Mouse (Mus musculus): ENCODE results near the gene Rras. TPM values are rescaled to one million over a fixed set of nuclear protein-coding genes. Genes with fewer than 3 reads are reported as not detected.
A peak's percentile ranks its signal among the peaks of the same experiment; 100 is the strongest.

Rras gene
- polyA plus RNA-seq, 1 experiment from 2014 or later: 76.4 TPM

DNA sequence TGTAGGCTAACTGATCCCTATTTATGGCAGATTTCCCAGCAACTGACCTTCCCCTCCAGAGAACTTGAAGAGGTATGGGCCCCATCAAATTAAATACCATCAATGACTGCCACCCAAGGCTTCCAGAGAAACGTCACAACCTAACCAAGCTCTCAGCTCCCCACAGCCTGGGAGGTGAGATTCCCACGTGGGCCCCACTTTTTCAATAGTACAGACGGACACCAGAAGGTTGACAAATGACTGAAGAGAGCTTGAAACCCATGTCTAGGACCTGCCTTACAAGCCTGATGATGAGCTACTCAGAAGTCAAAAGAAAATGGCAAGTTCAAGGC, 33.0 kb upstream of the Rras start:
- H3K27ac ChIP-seq: peak overlapping the region; percentile 97
- no peak overlapping the region for H3K9ac ChIP-seq
- WGBS: 42% methylated on average over 3 of the region's 3 CpGs
- H3K27me3 ChIP-seq: no peaks in the 10 kb centered on the region
- H3K4me2 ChIP-seq: peak overlapping the region; percentile 74
- peak overlapping the region; percentile 100; the same call in 1 of the 2 replicates for H3K4me3 ChIP-seq
- ATAC-seq (replicated peaks; ENCODE audit: insufficient number of reproducible peaks, insufficient read depth, low FRiP score, low read depth): no peak
- peaks cover 32% of the 10 kb centered on the region for H3K36me3 ChIP-seq
- H3K4me1 ChIP-seq (replicated peaks): peaks cover 39% of the 10 kb centered on the region
- no peaks in the 10 kb centered on the region for H3K9me3 ChIP-seq (replicated peaks)

- peak overlapping the region; percentile 100 for H3K9ac ChIP-seq
- WGBS: under 1% methylated on average over 45 of the region's 45 CpGs
- peak overlapping the region; percentile 74 for H3K4me2 ChIP-seq
- peaks cover 39% of the 10 kb centered on the region for H3K4me1 ChIP-seq (replicated peaks)
- H3K27ac ChIP-seq: peak overlapping the region; percentile 97
- H3K4me3 ChIP-seq: peak overlapping the region; percentile 100
- H3K9me3 ChIP-seq (replicated peaks): no peaks in the 10 kb centered on the region
- peaks cover 25% of the 10 kb centered on the region for H3K36me3 ChIP-seq
- H3K27me3 ChIP-seq: no peaks in the 10 kb centered on the region
- peak; percentile 3; the same call in 1 of the 2 replicates for ATAC-seq (replicated peaks; ENCODE audit: insufficient number of reproducible peaks, insufficient read depth, low FRiP score, low read depth)
These were observed 32.1 kb upstream of the Rras start for GRCm38 (mm10) chr7:44985595-44986191.

DNA sequence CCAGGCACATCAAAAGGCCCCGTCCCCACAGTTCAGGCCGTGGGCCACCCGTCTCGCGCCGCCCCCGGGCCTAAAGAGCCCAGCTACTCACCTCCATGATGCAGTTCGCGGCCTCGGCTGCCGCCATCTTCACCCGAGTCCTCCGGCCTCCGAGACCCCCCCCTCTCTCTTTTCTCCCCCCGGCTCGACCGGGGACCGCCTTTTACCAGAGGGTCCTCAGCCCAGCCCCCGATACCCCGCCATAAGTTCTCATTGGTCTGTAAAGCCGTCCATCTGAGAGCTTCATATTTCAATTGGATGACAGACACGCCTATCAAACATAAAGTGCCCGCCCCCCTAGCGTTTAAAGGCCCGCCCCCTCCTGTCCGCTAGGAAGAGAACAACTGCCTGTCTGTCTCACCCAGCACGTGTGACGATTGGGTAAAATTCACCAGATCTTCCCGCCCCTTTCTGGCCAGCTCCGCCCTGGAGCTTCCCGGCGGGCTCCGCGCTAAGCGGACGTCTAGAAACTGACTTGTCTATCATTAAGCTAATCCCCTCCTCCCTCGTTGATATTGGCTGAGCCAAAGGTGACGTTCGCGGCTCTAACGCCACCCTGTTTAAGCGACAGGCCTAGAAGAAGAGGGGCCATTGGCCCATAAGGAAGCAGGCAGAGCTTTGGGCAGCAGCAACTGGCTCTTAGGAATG, 31.4 kb upstream of the Rras start, which contains the start of gene Prmt1:
Gene Prmt1, minus strand, starts transcription at position 377 of the 687 bp plus-strand sequence.
- Histone ChIP-seq H3K27ac (peak within 1 kb of the TSS; percentile 97), H3K4me1 (replicated peaks) (peaks cover 39% of the 10 kb centered on the region), H3K36me3 (peaks cover 23% of the 10 kb centered on the region), H3K27me3 (no peaks in the 10 kb centered on the region), H3K9me3 (replicated peaks) (no peaks in the 10 kb centered on the region), H3K9ac (peak within 1 kb of the TSS; percentile 100), H3K4me3 (peak within 1 kb of the TSS; percentile 100), H3K4me2 (peak within 1 kb of the TSS; percentile 79)
- WGBS: under 1% methylated on average over 42 of the region's 42 CpGs
- ATAC-seq (replicated peaks; ENCODE audit: insufficient number of reproducible peaks, insufficient read depth, low FRiP score, low read depth): peak; percentile 96

- ATAC-seq (replicated peaks; ENCODE audit: insufficient number of reproducible peaks, insufficient read depth, low FRiP score, low read depth): peak; percentile 1; the same call in 1 of the 2 replicates
- Histone ChIP-seq H3K27ac (peak overlapping the region; percentile 94), H3K4me2 (peak overlapping the region; percentile 79), H3K4me3 (peak overlapping the region; percentile 100), H3K36me3 (peaks cover 21% of the 10 kb centered on the region), H3K27me3 (no peaks in the 10 kb centered on the region), H3K9me3 (replicated peaks) (no peaks in the 10 kb centered on the region), H3K4me1 (replicated peaks) (peaks cover 39% of the 10 kb centered on the region), H3K9ac (peak overlapping the region; percentile 70)
- under 1% methylated on average over 29 of the region's 29 CpGs for WGBS
These were observed 30.7 kb upstream of the Rras start for GRCm38 (mm10) chr7:44986879-44987718.

- H3K36me3 ChIP-seq: peaks cover 45% of the 10 kb centered on the region
- no peaks in the 10 kb centered on the region for H3K27me3 ChIP-seq
- H3K9ac ChIP-seq: peak overlapping the region; percentile 79
- H3K4me1 ChIP-seq (replicated peaks): peaks cover 45% of the 10 kb centered on the region
- no peak for ATAC-seq (replicated peaks; ENCODE audit: insufficient number of reproducible peaks, insufficient read depth, low FRiP score, low read depth)
- peak overlapping the region; percentile 90 for H3K27ac ChIP-seq
- 12% methylated on average over 10 of the region's 10 CpGs for WGBS
- H3K4me2 ChIP-seq: peak overlapping the region; percentile 91
- H3K9me3 ChIP-seq (replicated peaks): no peaks in the 10 kb centered on the region
- peak overlapping the region; percentile 76 for H3K4me3 ChIP-seq
These were observed 21.1 kb upstream of the Rras start for GRCm38 (mm10) chr7:44996672-44997071.

DNA sequence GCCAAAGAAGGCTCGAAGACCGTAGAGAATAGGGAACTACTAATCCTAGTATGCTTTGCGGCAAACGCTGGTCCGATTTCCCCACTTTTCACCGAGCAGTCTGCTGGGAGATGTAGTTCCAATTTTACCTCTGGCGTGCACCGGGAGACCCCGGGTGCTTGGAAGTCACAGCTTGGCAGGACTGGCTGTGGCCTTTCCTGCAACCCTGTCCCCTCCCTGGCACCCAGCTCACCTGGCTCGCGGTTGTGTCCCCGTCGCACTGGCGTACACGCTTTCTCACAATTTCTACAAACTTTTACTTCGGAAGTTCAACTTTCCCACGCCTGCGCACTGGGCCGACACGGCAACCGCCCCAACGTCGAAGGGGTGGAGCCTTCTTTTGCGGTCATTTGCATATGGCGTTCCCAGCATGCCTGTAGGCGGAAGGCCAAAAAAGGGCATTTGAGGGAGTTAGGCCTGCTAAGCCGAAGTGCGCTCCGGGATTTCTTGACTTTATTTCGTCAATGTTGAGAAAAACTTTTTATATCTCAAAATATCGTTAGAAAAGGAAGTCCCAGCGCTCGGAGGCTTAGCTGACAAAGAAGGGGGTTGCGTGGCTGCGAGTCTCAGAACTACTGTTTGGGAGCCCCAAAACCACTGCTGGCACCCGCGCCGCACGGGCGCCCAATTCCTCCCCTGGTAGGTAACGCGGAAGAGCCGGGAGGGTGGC, 20.4 kb upstream of the Rras start, which contains the start of gene Irf3:
Gene Irf3, plus strand, starts transcription at position 418 of the 709 bp plus-strand sequence.
- Histone ChIP-seq H3K27me3 (no peaks in the 10 kb centered on the region), H3K9ac (peak within 1 kb of the TSS; percentile 79), H3K9me3 (replicated peaks) (no peaks in the 10 kb centered on the region), H3K4me3 (peak within 1 kb of the TSS; percentile 76), H3K4me1 (replicated peaks) (peaks cover 48% of the 10 kb centered on the region), H3K36me3 (peaks cover 46% of the 10 kb centered on the region), H3K27ac (peak within 1 kb of the TSS; percentile 90), H3K4me2 (peak within 1 kb of the TSS; percentile 91)
- under 1% methylated on average over 43 of the region's 43 CpGs for WGBS
- ATAC-seq (replicated peaks; ENCODE audit: insufficient number of reproducible peaks, insufficient read depth, low FRiP score, low read depth): peak; percentile 88

- H3K4me3 ChIP-seq: peak overlapping the region; percentile 76
- peak; percentile 2; the same call in 1 of the 2 replicates for ATAC-seq (replicated peaks; ENCODE audit: insufficient number of reproducible peaks, insufficient read depth, low FRiP score, low read depth)
- H3K4me2 ChIP-seq: peak overlapping the region; percentile 91
- peaks cover 48% of the 10 kb centered on the region for H3K4me1 ChIP-seq (replicated peaks)
- peak overlapping the region; percentile 79 for H3K9ac ChIP-seq
- no peaks in the 10 kb centered on the region for H3K27me3 ChIP-seq
- WGBS: 1% methylated on average over 15 of the region's 15 CpGs
- H3K9me3 ChIP-seq (replicated peaks): no peaks in the 10 kb centered on the region
- peak overlapping the region; percentile 90 for H3K27ac ChIP-seq
- peaks cover 46% of the 10 kb centered on the region for H3K36me3 ChIP-seq
These were observed 19.8 kb upstream of the Rras start for GRCm38 (mm10) chr7:44997940-44998428.

DNA sequence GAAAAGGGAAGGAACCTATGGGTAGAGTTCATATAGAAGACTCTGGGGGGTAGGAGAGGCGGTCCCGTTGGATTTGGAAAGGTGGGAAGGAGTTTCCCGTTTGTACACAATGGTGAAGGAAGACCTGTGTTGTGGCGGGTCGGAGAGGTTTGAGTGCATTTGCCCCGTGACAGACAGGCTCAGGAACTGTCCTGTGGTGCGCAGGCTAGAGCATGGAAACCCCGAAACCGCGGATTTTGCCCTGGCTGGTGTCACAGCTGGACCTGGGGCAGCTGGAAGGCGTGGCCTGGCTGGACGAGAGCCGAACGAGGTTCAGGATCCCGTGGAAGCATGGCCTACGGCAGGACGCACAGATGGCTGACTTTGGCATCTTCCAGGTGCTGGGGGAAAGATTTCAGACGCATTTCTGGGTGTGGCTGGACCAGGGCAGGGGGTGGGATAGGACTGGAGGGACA, 19.2 kb upstream of the Rras start, which contains the start of gene Bcl2l12:
Gene Bcl2l12, minus strand, starts transcription at position 212 of the 455 bp plus-strand sequence.
- Histone ChIP-seq H3K36me3 (peaks cover 46% of the 10 kb centered on the region), H3K4me3 (peak within 1 kb of the TSS; percentile 76), H3K4me1 (replicated peaks) (peaks cover 48% of the 10 kb centered on the region), H3K9me3 (replicated peaks) (no peaks in the 10 kb centered on the region), H3K27ac (peak within 1 kb of the TSS; percentile 90), H3K4me2 (peak within 1 kb of the TSS; percentile 91), H3K27me3 (no peaks in the 10 kb centered on the region), H3K9ac (peak within 1 kb of the TSS; percentile 79)
- 2% methylated on average over 18 of the region's 18 CpGs for WGBS
- ATAC-seq (replicated peaks; ENCODE audit: insufficient number of reproducible peaks, insufficient read depth, low FRiP score, low read depth): no peak

DNA sequence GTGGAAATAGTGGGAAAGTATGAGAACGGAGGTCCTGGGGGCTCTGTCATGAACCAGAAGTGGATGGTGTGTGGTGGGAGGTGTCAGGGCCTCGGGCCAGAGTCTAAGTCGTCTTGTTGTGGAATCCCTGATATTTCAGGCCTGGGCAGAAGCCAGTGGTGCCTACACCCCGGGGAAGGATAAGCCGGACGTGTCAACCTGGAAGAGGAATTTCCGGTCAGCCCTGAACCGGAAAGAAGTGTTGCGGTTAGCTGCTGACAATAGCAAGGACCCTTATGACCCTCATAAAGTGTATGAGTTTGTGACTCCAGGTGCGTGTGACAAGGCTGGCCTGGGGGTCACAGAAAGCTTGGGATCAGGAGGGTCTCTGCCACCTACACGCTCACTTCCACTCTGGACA, 18.0 kb upstream of the Rras start:
- Histone ChIP-seq H3K4me2 (peak overlapping the region; percentile 91), H3K36me3 (peaks cover 50% of the 10 kb centered on the region), H3K4me1 (replicated peaks) (peaks cover 48% of the 10 kb centered on the region), H3K4me3 (no peak overlapping the region), H3K9ac (no peak overlapping the region), H3K27me3 (no peaks in the 10 kb centered on the region), H3K9me3 (replicated peaks) (no peaks in the 10 kb centered on the region), H3K27ac (peak overlapping the region; percentile 45; the same call in 1 of the 2 replicates)
- no peak for ATAC-seq (replicated peaks; ENCODE audit: insufficient number of reproducible peaks, insufficient read depth, low FRiP score, low read depth)
- WGBS: 42% methylated on average over 11 of the region's 11 CpGs

DNA sequence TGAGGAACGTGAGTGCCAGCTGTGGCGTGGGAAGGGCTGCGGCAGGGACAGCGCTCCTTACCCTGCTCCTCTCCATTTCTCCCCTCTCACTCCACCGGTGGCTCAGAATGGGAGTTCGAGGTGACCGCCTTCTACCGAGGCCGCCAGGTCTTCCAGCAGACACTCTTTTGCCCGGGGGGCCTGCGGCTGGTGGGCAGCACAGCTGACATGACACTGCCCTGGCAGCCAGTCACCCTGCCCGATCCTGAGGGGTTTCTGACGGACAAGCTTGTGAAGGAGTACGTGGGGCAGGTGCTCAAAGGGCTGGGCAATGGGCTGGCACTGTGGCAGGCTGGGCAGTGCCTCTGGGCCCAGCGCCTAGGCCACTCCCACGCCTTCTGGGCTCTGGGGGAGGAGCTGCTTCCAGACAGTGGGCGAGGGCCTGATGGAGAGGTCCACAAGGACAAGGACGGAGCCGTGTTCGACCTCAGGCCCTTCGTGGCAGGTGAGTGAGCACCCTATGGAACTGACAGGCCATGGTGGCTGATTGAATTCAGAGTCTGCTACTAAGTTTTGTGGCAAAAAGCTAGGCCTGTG, 17.1 kb upstream of the Rras start:
- Histone ChIP-seq H3K9ac (no peak overlapping the region), H3K4me2 (no peak overlapping the region), H3K36me3 (peaks cover 52% of the 10 kb centered on the region), H3K27me3 (no peaks in the 10 kb centered on the region), H3K9me3 (replicated peaks) (no peaks in the 10 kb centered on the region), H3K27ac (no peak overlapping the region), H3K4me3 (no peak overlapping the region), H3K4me1 (replicated peaks) (peaks cover 52% of the 10 kb centered on the region)
- 76% methylated on average over 21 of the region's 21 CpGs for WGBS
- ATAC-seq (replicated peaks; ENCODE audit: insufficient number of reproducible peaks, insufficient read depth, low FRiP score, low read depth): no peak
